Mouse (Mus musculus) heart, embryonic 14.5 days (tissue): ENCODE measurements around the gene Tmem175. TPM values are rescaled to one million over a fixed set of nuclear protein-coding genes. Genes with fewer than 3 reads are reported as not detected.
"Not testable (repeated sequence)": the region's sequence is repeated elsewhere in the genome, so short reads cannot be mapped to it uniquely, and the experiment has no call there.

Experiments
- ATAC-seq: fragments of 200-750 bp; cut with Nextera tagmentation; 2 replicates; pipeline ENCODE4 v1.8.0; 2017; ENCODE audit warnings: low read depth, moderate TSS enrichment; ENCODE audit not compliant: insufficient number of reproducible peaks, insufficient read depth, low FRiP score
- H3K27ac ChIP-seq, 2 experiments: fragments of 200-500 bp in 1 of 2; fragments of 300-500 bp in 1 of 2; sonication (generic) in 1 of 2; replicated peaks in 1 of 2; 2 replicates each; pipeline ENCODE4 v1.5.1; 2012 to 2014; ENCODE audit warnings: low read depth in 2 of 2, low read length in 2 of 2, control low read depth in 1 of 2, mild to moderate bottlenecking in 1 of 2, mixed read lengths in 1 of 2; ENCODE audit not compliant: control insufficient read depth in 1 of 2, insufficient read depth in 1 of 2
- H3K27me3 ChIP-seq: fragments of 300-500 bp; sonication (generic); 2 replicates; pipeline ENCODE4 v1.6.1; 2014; ENCODE audit warnings: mild to moderate bottlenecking, low read length, control low read depth; ENCODE audit not compliant: control insufficient read depth, insufficient read depth
- H3K36me3 ChIP-seq: fragments of 300-500 bp; sonication (generic); 2 replicates; pipeline ENCODE4 v1.6.1; 2014; ENCODE audit warnings: mild to moderate bottlenecking, control low read depth, low read length, mixed read lengths; ENCODE audit not compliant: control insufficient read depth, insufficient read depth
- H3K4me1 ChIP-seq, 2 experiments: fragments of 200-500 bp in 1 of 2; fragments of 300-500 bp in 1 of 2; sonication (generic) in 1 of 2; 2 replicates each; pipeline ENCODE4 v1.6.1; 2012 to 2014; ENCODE audit warnings: low read length in 2 of 2, control low read depth in 1 of 2, mixed read lengths in 1 of 2; ENCODE audit not compliant: control insufficient read depth in 2 of 2, insufficient read depth in 2 of 2
- H3K4me2 ChIP-seq: fragments of 300-500 bp; sonication (generic); 2 replicates; pipeline ENCODE4 v1.6.1; 2014; ENCODE audit warnings: mild to moderate bottlenecking, low read length
- H3K4me3 ChIP-seq, 2 experiments: fragments of 200-500 bp in 1 of 2; fragments of 300-500 bp in 1 of 2; sonication (generic) in 1 of 2; 2 replicates each; pipeline ENCODE4 v1.5.1; 2012 to 2014; ENCODE audit warnings: low read length in 2 of 2, mild to moderate bottlenecking in 2 of 2, control low read depth in 1 of 2, low read depth in 1 of 2, moderate library complexity in 1 of 2; ENCODE audit not compliant: control insufficient read depth in 1 of 2, insufficient read depth in 1 of 2
- H3K9ac ChIP-seq: fragments of 300-500 bp; sonication (generic); 2 replicates; pipeline ENCODE4 v1.6.1; 2014; ENCODE audit warnings: mild to moderate bottlenecking, low read length
- H3K9me3 ChIP-seq: fragments of 300-500 bp; sonication (generic); 2 replicates; pipeline ENCODE4 v1.6.1; 2016; ENCODE audit warnings: low read length, control low read depth; ENCODE audit not compliant: control insufficient read depth
- WGBS: fragments of 180-500 bp; shearing (Covaris S2); extraction: QIAGEN DNeasy Blood & Tissue Kit; methylation state at CpG from one replicate; pipeline ENCODE4 v1.1.7; 2014; 5-methylcytosine and 5-hydroxymethylcytosine counted together
- polyA plus RNA-seq: library from polyadenylated mRNA; unstranded; fragments of >200 nt; fragmentation: Nextera tagmentation; extraction: Ambion mirVana; gene quantifications from 2 replicates; pipeline ENCODE4 v1.2.1, GENCODE M21; 2014

The Tmem175 gene
- polyA plus RNA-seq, 1 experiment from 2014 or later: 22.2 TPM

- 2% methylated on average over 32 of the region's 32 CpGs for WGBS
- H3K4me1 ChIP-seq: peaks cover 4 to 17% of the 10 kb centered on the region in 2 experiments; a peak in 3 of 4 replicates
- H3K36me3 ChIP-seq: peaks cover 9% of the 10 kb centered on the region
- H3K27me3 ChIP-seq: no peaks in the 10 kb centered on the region
- no peaks in the 10 kb centered on the region for H3K9me3 ChIP-seq
- peak; percentile 81 for ATAC-seq
- H3K9ac ChIP-seq: peak overlapping the region; percentile 96
- peak overlapping the region; percentile 68 to 89 for H3K27ac ChIP-seq
- H3K4me2 ChIP-seq: peak overlapping the region; percentile 95
- H3K4me3 ChIP-seq: peak overlapping the region; percentile 72 to 93
Measured at GRCm38 (mm10) chr5:108628891-108629633, 508 bp upstream of the Tmem175 start.

DNA sequence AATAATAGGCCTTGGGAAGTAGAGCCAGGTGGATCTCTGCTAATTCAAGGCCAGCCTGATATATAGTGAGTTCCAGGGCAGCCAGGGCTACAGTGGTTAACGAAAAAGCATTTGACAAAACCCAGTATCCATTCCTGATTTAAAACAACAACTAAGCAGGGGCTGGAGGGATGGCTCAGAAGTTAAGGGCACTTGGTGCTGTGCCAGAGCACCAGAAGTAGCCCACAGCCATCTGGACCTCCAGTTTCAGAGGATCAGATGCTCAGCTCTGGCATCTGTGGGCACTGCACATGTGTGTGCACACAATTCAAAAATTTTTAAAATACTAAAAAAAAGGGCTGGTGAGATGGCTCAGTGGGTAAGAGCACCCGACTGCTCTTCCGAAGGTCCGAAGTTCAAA lies 4.1 kb downstream of the Tmem175 start:
- Histone ChIP-seq H3K9ac (no peak overlapping the region), H3K4me1 (peaks cover under 1 to 8% of the 10 kb centered on the region in 2 experiments; a peak in 3 of 4 replicates), H3K27ac (no peak overlapping the region), H3K27me3 (no peaks in the 10 kb centered on the region), H3K9me3 (no peaks in the 10 kb centered on the region), H3K36me3 (peaks cover 5% of the 10 kb centered on the region; the same call in 1 of the 2 replicates), H3K4me2 (no peak overlapping the region), H3K4me3 (no peak overlapping the region)
- no peak for ATAC-seq
- WGBS: 84% methylated on average over 4 of the region's 4 CpGs

DNA sequence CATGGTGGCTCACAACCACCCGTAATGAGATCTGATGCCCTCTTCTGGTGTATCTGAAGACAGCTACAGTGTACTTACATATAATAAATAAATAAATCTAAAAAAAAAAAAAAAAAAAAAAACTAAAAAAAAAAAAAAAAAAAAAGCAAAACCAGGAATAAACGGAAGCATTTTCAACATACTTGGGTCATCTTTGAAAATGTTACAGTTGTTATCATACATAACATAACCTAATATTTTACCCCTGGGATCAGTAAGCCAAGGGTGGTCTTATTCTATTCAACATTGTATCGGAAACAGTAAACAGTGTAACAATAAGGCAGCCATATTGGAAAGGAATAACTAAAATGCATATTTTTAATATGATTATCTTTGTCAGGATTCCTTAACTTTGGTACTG lies 4.5 kb downstream of the Tmem175 start:
- 88% methylated on average over 2 of the region's 3 CpGs for WGBS

GRCm38 (mm10) chr5:108636172-108636571 lies 6.6 kb downstream of the Tmem175 start:
- no peak for ATAC-seq
- no peaks in the 10 kb centered on the region for H3K4me1 ChIP-seq
- no peak overlapping the region for H3K4me3 ChIP-seq
- H3K9ac ChIP-seq: no peak overlapping the region
- no peak overlapping the region for H3K4me2 ChIP-seq
- H3K27ac ChIP-seq: no peak overlapping the region
- no peaks in the 10 kb centered on the region for H3K9me3 ChIP-seq
- H3K36me3 ChIP-seq: peaks cover 12% of the 10 kb centered on the region; the same call in 1 of the 2 replicates
- H3K27me3 ChIP-seq: no peaks in the 10 kb centered on the region
- 63% methylated on average over 4 of the region's 4 CpGs for WGBS

More for the DNA sequence above, 4.5 kb downstream of the Tmem175 start:
- not testable (repeated sequence) for H3K4me1 ChIP-seq, H3K4me3 ChIP-seq, ATAC-seq, H3K4me2 ChIP-seq, H3K27me3 ChIP-seq, H3K36me3 ChIP-seq, H3K9ac ChIP-seq, H3K27ac ChIP-seq, H3K9me3 ChIP-seq

GRCm38 (mm10) chr5:108643674-108644073 lies 14.1 kb downstream of the Tmem175 start:
- peaks cover 74% of the 10 kb centered on the region for H3K36me3 ChIP-seq
- WGBS: 28% methylated on average over 2 of the region's 2 CpGs

DNA sequence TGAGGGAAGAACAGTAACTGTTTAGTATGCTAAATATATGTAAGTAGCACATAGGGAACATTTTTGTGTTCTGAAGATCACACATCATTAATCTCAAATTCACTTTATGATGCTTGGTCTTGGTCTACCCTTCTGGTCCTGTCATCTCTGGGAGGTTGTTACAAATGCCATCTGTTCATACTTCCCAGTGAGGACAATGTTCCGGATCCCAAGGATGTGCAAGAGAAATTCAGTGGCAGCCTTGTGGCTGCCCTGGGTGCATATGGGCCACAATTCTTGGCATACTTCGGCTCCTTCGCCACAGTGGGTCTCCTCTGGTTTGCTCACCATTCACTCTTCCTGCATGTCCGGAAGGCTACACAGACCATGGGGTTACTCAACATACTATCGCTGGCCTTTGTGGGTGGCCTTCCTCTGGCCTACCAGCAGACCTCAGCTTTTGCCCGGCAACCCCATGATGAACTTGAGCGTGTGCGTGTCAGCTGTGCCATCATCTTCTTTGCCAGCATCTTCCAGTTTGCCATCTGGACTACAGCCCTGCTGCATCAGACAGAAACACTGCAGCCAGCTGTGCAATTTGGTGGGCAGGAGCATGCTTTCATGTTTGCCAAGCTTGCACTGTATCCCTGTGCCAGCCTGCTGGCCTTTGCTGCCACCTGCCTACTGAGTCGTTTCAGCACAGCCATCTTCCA lies 16.2 kb downstream of the Tmem175 start:
- H3K9me3 ChIP-seq: no peaks in the 10 kb centered on the region
- WGBS: 90% methylated on average over 9 of the region's 9 CpGs
- no peak overlapping the region for H3K4me2 ChIP-seq
- H3K36me3 ChIP-seq: peaks cover 86% of the 10 kb centered on the region
- no peak overlapping the region for H3K4me3 ChIP-seq
- no peaks in the 10 kb centered on the region for H3K27me3 ChIP-seq
- ATAC-seq: no peak
- H3K27ac ChIP-seq: no peak overlapping the region
- peaks cover 0 to 4% of the 10 kb centered on the region in 2 experiments; a peak in 2 of 4 replicates for H3K4me1 ChIP-seq
- no peak overlapping the region for H3K9ac ChIP-seq

More at GRCm38 (mm10) chr5:108643674-108644073, 14.1 kb downstream of the Tmem175 start:
- H3K9me3 ChIP-seq: no peaks in the 10 kb centered on the region
- no peaks in the 10 kb centered on the region for H3K27me3 ChIP-seq
- ATAC-seq: no peak
- no peak overlapping the region for H3K4me2 ChIP-seq
- H3K27ac ChIP-seq: no peak overlapping the region
- H3K4me1 ChIP-seq: peaks cover 0 to 4% of the 10 kb centered on the region in 2 experiments; a peak in 2 of 4 replicates
- no peak overlapping the region for H3K9ac ChIP-seq
- no peak overlapping the region for H3K4me3 ChIP-seq

- Histone ChIP-seq H3K27ac (no peak overlapping the region), H3K36me3 (peaks cover 91% of the 10 kb centered on the region), H3K4me1 (peaks cover 0 to 4% of the 10 kb centered on the region in 2 experiments; a peak in 2 of 4 replicates), H3K27me3 (no peaks in the 10 kb centered on the region), H3K9ac (no peak overlapping the region), H3K9me3 (no peaks in the 10 kb centered on the region), H3K4me2 (no peak overlapping the region), H3K4me3 (no peak overlapping the region)
- no peak for ATAC-seq
- WGBS: 80% methylated on average over 3 of the region's 3 CpGs
Measured at GRCm38 (mm10) chr5:108646343-108646660, 16.7 kb downstream of the Tmem175 start.
